Mouse (Mus musculus) olfactory bulb, adult 2 months (tissue): ENCODE measurements around the gene Gse1.

Experiments used
- CTCF ChIP-seq: fragments of 200-500 bp; IDR thresholded peaks from 2 replicates; pipeline ENCODE4 v1.5.1; 2012; ENCODE audit warnings: low read depth, mild to moderate bottlenecking, low read length, moderate library complexity; ENCODE audit not compliant: insufficient read depth
- POLR2A ChIP-seq: fragments of 200-500 bp; IDR thresholded peaks from 2 replicates; pipeline ENCODE4 v1.6.1; 2012; ENCODE audit warnings: mild to moderate bottlenecking, low read depth, low read length, moderate library complexity; ENCODE audit not compliant: insufficient read depth

- TF ChIP-seq POLR2A (no peak), CTCF (peak; percentile 40; the same call in 1 of the 2 replicates)
Observed at GRCm38 (mm10) chr8:120594571-120594970, 366.3 kb downstream of the Gse1 start.
